Mouse (Mus musculus) ES-Bruce4 (cell line): Measurements from ENCODE around the gene Cdh13.

Experiments
- CTCF ChIP-seq: IDR thresholded peaks from one replicate; pipeline ENCODE4 v1.8.1; 2011; ENCODE audit warnings: low read depth, low read length
- EP300 ChIP-seq: IDR thresholded peaks from 2 replicates; pipeline ENCODE4 v1.6.1; 2011; ENCODE audit warnings: low read depth, low read length; ENCODE audit not compliant: insufficient read depth

DNA sequence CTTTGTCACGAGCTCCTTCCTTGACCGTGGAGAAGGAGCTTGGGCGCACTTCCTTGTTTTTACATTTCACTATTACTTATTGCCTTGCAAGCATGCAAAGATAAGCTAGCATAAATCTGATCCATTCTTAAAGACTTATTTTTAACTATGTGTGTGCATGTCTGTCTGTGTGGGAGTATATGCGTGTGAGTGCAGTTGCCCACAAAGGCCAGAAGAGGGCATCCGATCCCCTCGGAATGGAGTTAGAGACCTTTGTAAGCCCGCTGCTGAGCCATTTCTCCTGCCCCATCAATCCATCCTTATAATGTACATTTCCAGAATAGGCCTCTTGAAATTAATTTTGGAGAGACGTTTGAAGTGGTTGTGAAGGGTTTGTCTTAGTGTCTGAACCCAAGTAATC is 298.7 kb downstream of the Cdh13 start:
- no peak for TF ChIP-seq CTCF
- TF ChIP-seq EP300, result no peak
